ENCODE assay signal across 14 mouse cellular contexts in genomic region chr11:96293302-96293921, GRCm38 (mm10). TPM values are rescaled to one million over a fixed set of nuclear protein-coding genes. Genes with fewer than 3 reads are reported as not detected.
DNase-seq lines count a peak whose midpoint lies in the region; ATAC-seq and TF ChIP-seq lines count a peak whose summit lies in the region.
"Had no signal": no experiment of that assay in that cellular context is flagged by ENCODE, and none has a peak within 500 bp of the region (broad histone marks: within the 10 kb centered on the region; RNA-seq: fewer than 3 reads in every experiment).

No protein-coding gene starts in this region.

- peak overlapping the region; percentile 41; the same call in 1 of the 2 replicates for H3K9ac ChIP-seq in hindbrain, embryonic 11.5 days (ENCODE audit: low read depth, low read length)
- H3K9ac ChIP-seq in hindbrain, embryonic 12.5 days = no peak overlapping the region
- peak overlapping the region; percentile 98 for H3K9ac ChIP-seq in kidney, postnatal 0 days (ENCODE audit: low read depth, low read length)
- peak overlapping the region; percentile 83 for H3K9ac ChIP-seq in neural tube, embryonic 15.5 days (replicated peaks)
- H3K9ac ChIP-seq: embryonic facial prominence, embryonic 13.5 days; liver, postnatal 0 days; midbrain, embryonic 12.5 days had no signal

- H3K27ac ChIP-seq in hindbrain, embryonic 11.5 days (ENCODE audit: low read depth, low read length) = no peak overlapping the region
- no peak overlapping the region for H3K27ac ChIP-seq in hindbrain, embryonic 10.5 days
- no peak overlapping the region for H3K27ac ChIP-seq in hindbrain, embryonic 12.5 days
- H3K27ac ChIP-seq in kidney, postnatal 0 days = peak overlapping the region; percentile 99
- H3K27ac ChIP-seq in neural tube, embryonic 15.5 days (replicated peaks) = peak overlapping the region; percentile 99
- H3K27ac ChIP-seq: embryonic facial prominence, embryonic 13.5 days; midbrain, embryonic 12.5 days had no signal

- peaks cover 97% of the 10 kb centered on the region for H3K27me3 ChIP-seq in hindbrain, embryonic 11.5 days (ENCODE audit: control insufficient read depth, insufficient read depth, low read length)
- peaks cover 100% of the 10 kb centered on the region for H3K27me3 ChIP-seq in hindbrain, embryonic 10.5 days (ENCODE audit: insufficient read depth, poor library complexity, severe bottlenecking)
- H3K27me3 ChIP-seq in hindbrain, embryonic 12.5 days = peaks cover 97% of the 10 kb centered on the region
- H3K27me3 ChIP-seq in kidney, postnatal 0 days (ENCODE audit: insufficient read depth, low read length) = no peaks in the 10 kb centered on the region
- H3K27me3 ChIP-seq in neural tube, embryonic 15.5 days (replicated peaks) = no peaks in the 10 kb centered on the region

- WGBS in hindbrain, embryonic 11.5 days = under 1% methylated on average over 22 of the region's 22 CpGs
- 1% methylated on average over 22 of the region's 22 CpGs for WGBS in hindbrain, embryonic 10.5 days
- 2% methylated on average over 22 of the region's 22 CpGs for WGBS in hindbrain, embryonic 12.5 days
- WGBS in kidney, postnatal 0 days = under 1% methylated on average over 22 of the region's 22 CpGs
- 3% methylated on average over 22 of the region's 22 CpGs for WGBS in neural tube, embryonic 15.5 days

- DNase-seq in hindbrain, embryonic 11.5 days (ENCODE audit: low spot score) = no peak
- DNase-seq in hindbrain, embryonic 10.5 days (ENCODE audit: low spot score) = no peak
- no peak for DNase-seq in kidney, postnatal 0 days (ENCODE audit: low spot score)
- DNase-seq in left cerebral cortex, postnatal 10 days (ENCODE audit: extremely low spot score in 1 of 2, low spot score in 2 of 2) = no peak
- no peak for DNase-seq in cerebellum, postnatal 10 days
- no peak for DNase-seq in spleen, adult 18-20 months
- DNase-seq: cerebellum, adult 11-12 months; heart, postnatal 36 days; liver, postnatal 0 days had no signal

- H3K4me2 ChIP-seq in hindbrain, embryonic 11.5 days (replicated peaks; ENCODE audit: low read depth, low read length) = no peak overlapping the region
- no peak overlapping the region for H3K4me2 ChIP-seq in hindbrain, embryonic 12.5 days (replicated peaks)
- H3K4me2 ChIP-seq in kidney, postnatal 0 days (ENCODE audit: low read length) = peak overlapping the region; percentile 96
- H3K4me2 ChIP-seq in neural tube, embryonic 15.5 days = peak overlapping the region; percentile 87
- H3K4me2 ChIP-seq: embryonic facial prominence, embryonic 13.5 days; midbrain, embryonic 12.5 days had no signal

- H3K4me1 ChIP-seq in hindbrain, embryonic 11.5 days (replicated peaks; ENCODE audit: control insufficient read depth, insufficient read depth, low read length) = no peaks in the 10 kb centered on the region
- H3K4me1 ChIP-seq in hindbrain, embryonic 10.5 days (replicated peaks) = no peaks in the 10 kb centered on the region
- no peaks in the 10 kb centered on the region for H3K4me1 ChIP-seq in hindbrain, embryonic 12.5 days
- peaks cover 23% of the 10 kb centered on the region for H3K4me1 ChIP-seq in kidney, postnatal 0 days (replicated peaks; ENCODE audit: insufficient read depth, low read length)
- H3K4me1 ChIP-seq in neural tube, embryonic 15.5 days = peaks cover 43% of the 10 kb centered on the region
- H3K4me1 ChIP-seq: embryonic facial prominence, embryonic 13.5 days; midbrain, embryonic 12.5 days had no signal

- no peaks in the 10 kb centered on the region for H3K36me3 ChIP-seq in hindbrain, embryonic 11.5 days (ENCODE audit: control insufficient read depth, insufficient read depth, low read length)
- H3K36me3 ChIP-seq in hindbrain, embryonic 10.5 days = no peaks in the 10 kb centered on the region
- H3K36me3 ChIP-seq in hindbrain, embryonic 12.5 days = no peaks in the 10 kb centered on the region
- H3K36me3 ChIP-seq in kidney, postnatal 0 days (ENCODE audit: insufficient read depth, low read length) = no peaks in the 10 kb centered on the region
- H3K36me3 ChIP-seq in neural tube, embryonic 15.5 days = no peaks in the 10 kb centered on the region
- H3K36me3 ChIP-seq: embryonic facial prominence, embryonic 13.5 days; midbrain, embryonic 12.5 days had no signal

- no peaks in the 10 kb centered on the region for H3K9me3 ChIP-seq in hindbrain, embryonic 11.5 days (ENCODE audit: control insufficient read depth, low read length)
- no peaks in the 10 kb centered on the region for H3K9me3 ChIP-seq in hindbrain, embryonic 10.5 days
- H3K9me3 ChIP-seq in hindbrain, embryonic 12.5 days (replicated peaks) = no peaks in the 10 kb centered on the region
- H3K9me3 ChIP-seq in kidney, postnatal 0 days (replicated peaks; ENCODE audit: low read length) = no peaks in the 10 kb centered on the region
- H3K9me3 ChIP-seq in neural tube, embryonic 15.5 days (replicated peaks) = no peaks in the 10 kb centered on the region
- H3K9me3 ChIP-seq: embryonic facial prominence, embryonic 13.5 days; midbrain, embryonic 12.5 days had no signal

- TF ChIP-seq CTCF in kidney, postnatal 0 days (IDR thresholded peaks at IDR 0.05; ENCODE audit: low read depth) = no peak

- no peak for ATAC-seq in hindbrain, embryonic 11.5 days (ENCODE audit: low FRiP score)
- ATAC-seq in hindbrain, embryonic 12.5 days (ENCODE audit: low FRiP score) = no peak
- no peak for ATAC-seq in kidney, postnatal 0 days (replicated peaks; ENCODE audit: low FRiP score, low read depth)
- no peak for ATAC-seq in neural tube, embryonic 15.5 days (ENCODE audit: low FRiP score)
- ATAC-seq: liver, postnatal 0 days had no signal

- intact Hi-C loops in left cerebral cortex, postnatal 10 days (cut with DNase I) = loop anchor here (5.0 kb wide), 1 partner anchor 59 kb away; the partner anchor contains the start of gene Hoxb2

- H3K4me3 ChIP-seq in hindbrain, embryonic 11.5 days (ENCODE audit: low read depth, low read length) = peak overlapping the region; percentile 16
- no peak overlapping the region for H3K4me3 ChIP-seq in hindbrain, embryonic 10.5 days
- H3K4me3 ChIP-seq in hindbrain, embryonic 12.5 days = peak overlapping the region; percentile 16; the same call in 1 of the 2 replicates
- peak overlapping the region; percentile 83 for H3K4me3 ChIP-seq in kidney, postnatal 0 days (replicated peaks; ENCODE audit: low read depth, low read length)
- peak overlapping the region; percentile 60 for H3K4me3 ChIP-seq in neural tube, embryonic 15.5 days (replicated peaks)
- H3K4me3 ChIP-seq: embryonic facial prominence, embryonic 13.5 days; midbrain, embryonic 12.5 days had no signal

RNA-seq across cellular contexts. Expression of gene Hoxb6, which starts 1.1 kb away (rescaled TPM):
- 15.9 and 38.5 TPM in 2 replicates for polyA plus RNA-seq in hindbrain, embryonic 11.5 days (2014; fragmentation: Nextera tagmentation; extraction: Ambion mirVana)
- polyA plus RNA-seq in hindbrain, embryonic 10.5 days (2016; fragmentation: Nextera tagmentation; extraction: Ambion mirVana) = 0.31 TPM in 1 of 2 replicates, not detected in the other
- polyA plus RNA-seq in hindbrain, embryonic 12.5 days (2016; fragmentation: Nextera tagmentation; extraction: Ambion mirVana) = 60.0 and 64.5 TPM in 2 replicates
- 45.0 and 47.8 TPM in 2 replicates for polyA plus RNA-seq in kidney, postnatal 0 days (2015; fragmentation: Nextera tagmentation; extraction: Ambion mirVana)
- 109 and 135 TPM in 2 replicates for polyA plus RNA-seq in neural tube, embryonic 15.5 days (2015; fragmentation: Nextera tagmentation; extraction: Ambion mirVana)
- not detected for total RNA-seq in left cerebral cortex, postnatal 10 days (2021)
- total RNA-seq: heart, postnatal 36 days; layer of hippocampus, postnatal 25 days had no signal
- polyA plus RNA-seq: liver, postnatal 0 days; midbrain, embryonic 12.5 days had no signal

RNA-seq across cellular contexts. Expression of gene Hoxb7, which starts 7.0 kb away (rescaled TPM):
- polyA plus RNA-seq in hindbrain, embryonic 11.5 days (2014; fragmentation: Nextera tagmentation; extraction: Ambion mirVana) = 4.0 and 11.2 TPM in 2 replicates
- polyA plus RNA-seq in hindbrain, embryonic 10.5 days (2016; fragmentation: Nextera tagmentation; extraction: Ambion mirVana) = not detected in 2 replicates
- 9.6 and 11.0 TPM in 2 replicates for polyA plus RNA-seq in hindbrain, embryonic 12.5 days (2016; fragmentation: Nextera tagmentation; extraction: Ambion mirVana)
- 56.1 and 58.9 TPM in 2 replicates for polyA plus RNA-seq in kidney, postnatal 0 days (2015; fragmentation: Nextera tagmentation; extraction: Ambion mirVana)
- 101 and 115 TPM in 2 replicates for polyA plus RNA-seq in neural tube, embryonic 15.5 days (2015; fragmentation: Nextera tagmentation; extraction: Ambion mirVana)
- total RNA-seq in left cerebral cortex, postnatal 10 days (2021) = not detected
- total RNA-seq: heart, postnatal 36 days; layer of hippocampus, postnatal 25 days had no signal
- polyA plus RNA-seq: midbrain, embryonic 12.5 days had no signal

RNA-seq across cellular contexts. Expression of gene Hoxb5, which starts 9.7 kb away (rescaled TPM):
- polyA plus RNA-seq in hindbrain, embryonic 11.5 days (2014; fragmentation: Nextera tagmentation; extraction: Ambion mirVana) = 33.1 and 42.5 TPM in 2 replicates
- 0.14 and 6.3 TPM in 2 replicates for polyA plus RNA-seq in hindbrain, embryonic 10.5 days (2016; fragmentation: Nextera tagmentation; extraction: Ambion mirVana)
- 74.3 and 126 TPM in 2 replicates for polyA plus RNA-seq in hindbrain, embryonic 12.5 days (2016; fragmentation: Nextera tagmentation; extraction: Ambion mirVana)
- polyA plus RNA-seq in kidney, postnatal 0 days (2015; fragmentation: Nextera tagmentation; extraction: Ambion mirVana) = 10.2 and 12.9 TPM in 2 replicates
- polyA plus RNA-seq in neural tube, embryonic 15.5 days (2015; fragmentation: Nextera tagmentation; extraction: Ambion mirVana) = 39.5 and 106 TPM in 2 replicates
- not detected for total RNA-seq in left cerebral cortex, postnatal 10 days (2021)
- total RNA-seq: layer of hippocampus, postnatal 25 days had no signal
- polyA plus RNA-seq: midbrain, embryonic 12.5 days had no signal

RNA-seq across cellular contexts. Expression of gene Hoxb8, which starts 11.7 kb away (rescaled TPM):
- polyA plus RNA-seq in hindbrain, embryonic 11.5 days (2014; fragmentation: Nextera tagmentation; extraction: Ambion mirVana) = 3.1 and 7.0 TPM in 2 replicates
- polyA plus RNA-seq in hindbrain, embryonic 10.5 days (2016; fragmentation: Nextera tagmentation; extraction: Ambion mirVana) = 0.08 TPM in 1 of 2 replicates, not detected in the other
- polyA plus RNA-seq in hindbrain, embryonic 12.5 days (2016; fragmentation: Nextera tagmentation; extraction: Ambion mirVana) = 4.4 and 8.1 TPM in 2 replicates
- 8.7 and 12.2 TPM in 2 replicates for polyA plus RNA-seq in kidney, postnatal 0 days (2015; fragmentation: Nextera tagmentation; extraction: Ambion mirVana)
- 63.1 and 71.8 TPM in 2 replicates for polyA plus RNA-seq in neural tube, embryonic 15.5 days (2015; fragmentation: Nextera tagmentation; extraction: Ambion mirVana)
- not detected for total RNA-seq in left cerebral cortex, postnatal 10 days (2021)
- total RNA-seq: heart, postnatal 36 days; layer of hippocampus, postnatal 25 days had no signal
- polyA plus RNA-seq: liver, postnatal 0 days; midbrain, embryonic 12.5 days had no signal

RNA-seq across cellular contexts. Expression of gene Hoxb9, which starts 22.2 kb away (rescaled TPM):
- polyA plus RNA-seq in hindbrain, embryonic 11.5 days (2014; fragmentation: Nextera tagmentation; extraction: Ambion mirVana) = 0.80 and 3.2 TPM in 2 replicates
- polyA plus RNA-seq in hindbrain, embryonic 10.5 days (2016; fragmentation: Nextera tagmentation; extraction: Ambion mirVana) = not detected in 2 replicates
- polyA plus RNA-seq in hindbrain, embryonic 12.5 days (2016; fragmentation: Nextera tagmentation; extraction: Ambion mirVana) = 0.36 and 0.46 TPM in 2 replicates
- polyA plus RNA-seq in kidney, postnatal 0 days (2015; fragmentation: Nextera tagmentation; extraction: Ambion mirVana) = 22.6 and 23.1 TPM in 2 replicates
- 55.7 and 57.5 TPM in 2 replicates for polyA plus RNA-seq in neural tube, embryonic 15.5 days (2015; fragmentation: Nextera tagmentation; extraction: Ambion mirVana)
- not detected for total RNA-seq in left cerebral cortex, postnatal 10 days (2021)
- total RNA-seq: heart, postnatal 36 days; layer of hippocampus, postnatal 25 days had no signal
- polyA plus RNA-seq: liver, postnatal 0 days; midbrain, embryonic 12.5 days had no signal

Comparison
In these comparisons a context has a peak if more than half of its experiments do, and no peak if none do; other contexts are left out.
1. RNA of gene Hoxb6, which starts 1.1 kb away (polyA plus RNA-seq): 109 to 135 TPM in neural tube, embryonic 15.5 days, 60.0 to 64.5 TPM in hindbrain, embryonic 12.5 days, 45.0 to 47.8 TPM in kidney, postnatal 0 days and 15.9 to 38.5 TPM in hindbrain, embryonic 11.5 days; 0.31 TPM in hindbrain, embryonic 10.5 days; every median in the first group is over 10 times any median in the second.
2. H3K27ac ChIP-seq: peak in kidney, postnatal 0 days (single experiment) and neural tube, embryonic 15.5 days (single experiment); none in hindbrain, embryonic 11.5 days (single experiment), hindbrain, embryonic 10.5 days (single experiment) and hindbrain, embryonic 12.5 days (single experiment).
3. H3K4me2 ChIP-seq: peak in kidney, postnatal 0 days (single experiment) and neural tube, embryonic 15.5 days (single experiment); none in hindbrain, embryonic 11.5 days (single experiment) and hindbrain, embryonic 12.5 days (single experiment).